Mouse (Mus musculus): ENCODE data around the gene Sema3f.

DNA sequence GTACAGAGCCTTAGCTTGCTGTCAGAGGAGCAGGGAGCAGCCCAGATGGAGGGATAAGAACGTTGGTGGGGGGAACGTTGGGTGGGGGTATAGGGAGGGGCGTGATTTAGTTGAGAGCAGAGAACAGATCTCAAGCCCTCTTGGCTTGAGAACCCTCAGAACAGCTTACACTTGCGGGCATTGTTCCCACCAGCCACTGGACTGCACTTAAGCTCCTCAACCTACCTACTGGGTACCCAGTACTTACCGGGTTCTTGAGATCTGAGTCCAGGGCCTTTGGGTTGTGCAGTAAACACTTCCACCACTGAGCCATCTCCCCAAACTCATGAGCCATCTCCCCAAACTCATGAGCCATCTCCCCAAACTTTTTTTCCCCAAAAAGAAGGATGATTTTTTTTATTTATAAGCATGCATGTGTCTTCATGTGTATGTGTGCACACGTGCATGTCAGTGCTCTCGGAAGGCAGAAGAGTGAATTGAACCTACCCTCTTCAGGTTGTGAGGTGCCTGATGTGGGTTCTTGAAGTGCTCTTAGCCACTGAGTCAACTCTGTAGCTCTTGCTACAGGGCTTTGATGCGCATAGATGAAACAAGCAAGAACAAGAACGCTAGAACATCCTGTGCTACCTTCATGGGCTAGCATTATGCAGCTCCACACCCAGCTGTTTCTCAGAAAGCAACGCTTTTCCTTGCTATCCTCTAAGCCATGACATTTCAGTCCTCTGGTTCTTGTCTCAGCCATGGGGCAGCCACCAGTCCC, 8.7 kb upstream of the Sema3f start:
- no peak for TF ChIP-seq CTCF (IDR thresholded peaks at IDR 0.05; ENCODE audit: low read depth, low read length)
- no peak for TF ChIP-seq TAL1 (conservative IDR thresholded peaks at IDR 0.05; ENCODE audit: low read depth, low read length)

Measured in G1E (cell line).